Mouse (Mus musculus): Measurements from ENCODE around the gene Mnt.

GRCm38 (mm10) chr11:74870991-74871622, 40.4 kb downstream of the Mnt start:
- TF ChIP-seq CTCF (IDR thresholded peaks at IDR 0.05; ENCODE audit: low read depth, low read length) (no peak), POLR2A (IDR thresholded peaks at IDR 0.05; ENCODE audit: insufficient read depth, low read length) (no peak), EP300 (IDR thresholded peaks at IDR 0.05; ENCODE audit: insufficient read depth, low read depth, low read length) (no peak)
